In the genomic region with DNA sequence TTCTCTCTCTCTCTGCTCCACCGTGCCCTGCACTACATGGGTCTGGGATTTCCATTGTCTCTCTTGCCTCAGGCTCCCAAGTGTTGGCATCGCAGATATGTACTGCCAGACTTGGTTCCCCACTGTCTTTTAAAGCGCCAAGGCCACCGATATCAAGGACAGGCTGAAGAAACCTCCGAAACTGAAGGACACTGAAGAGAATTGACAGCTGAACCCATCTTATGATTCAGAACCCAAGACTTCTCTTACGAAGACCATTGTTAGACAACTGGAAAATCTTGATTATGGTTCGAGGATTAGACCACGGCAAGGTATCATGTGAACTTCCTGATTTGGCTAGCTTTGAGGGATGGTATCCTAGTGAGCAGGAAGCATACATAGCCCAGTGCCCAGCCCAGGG, we compare ENCODE assay signal across 20 mouse cellular contexts.
"Had no signal": no experiment of that assay in that cellular context is flagged by ENCODE, and none has a peak within 500 bp of the region (broad histone marks: within the 10 kb centered on the region; RNA-seq: fewer than 3 reads in every experiment).

No protein-coding gene starts in this region.

- H3K27ac ChIP-seq: lung, embryonic 15.5 days; macrophage; midbrain, embryonic 13.5 days; midbrain, embryonic 15.5 days; neural tube, embryonic 15.5 days had no signal

- H3K36me3 ChIP-seq: lung, embryonic 15.5 days; midbrain, embryonic 13.5 days; midbrain, embryonic 15.5 days; neural tube, embryonic 13.5 days; neural tube, embryonic 15.5 days had no signal

- H3K9me3 ChIP-seq: lung, embryonic 15.5 days; megakaryocyte, embryonic 14.5 days; midbrain, embryonic 13.5 days; midbrain, embryonic 15.5 days; neural tube, embryonic 13.5 days; neural tube, embryonic 15.5 days had no signal

- H3K4me2 ChIP-seq: lung, embryonic 15.5 days; midbrain, embryonic 13.5 days; midbrain, embryonic 15.5 days; neural tube, embryonic 13.5 days; neural tube, embryonic 15.5 days had no signal

- H3K27me3 ChIP-seq: lung, embryonic 15.5 days; midbrain, embryonic 13.5 days; midbrain, embryonic 15.5 days; neural tube, embryonic 13.5 days; neural tube, embryonic 15.5 days had no signal

- DNase-seq: liver, postnatal 0 days; lung, adult 2 months; lung, postnatal 14 days; lung, postnatal 36 days; retina, postnatal 1 day; right cerebral cortex, adult 18-20 months; right cerebral cortex, postnatal 25 days; right cerebral cortex, postnatal 4 days; spleen, adult 18-20 months; thymus, adult 18-20 months; thymus, postnatal 14 days; thymus, postnatal 36 days had no signal

- ATAC-seq: liver, postnatal 0 days; lung, postnatal 0 days; midbrain, embryonic 13.5 days; midbrain, embryonic 15.5 days had no signal

- H3K9ac ChIP-seq: liver, postnatal 0 days; lung, embryonic 15.5 days; midbrain, embryonic 13.5 days; midbrain, embryonic 15.5 days; neural tube, embryonic 13.5 days; neural tube, embryonic 15.5 days had no signal

- H3K4me3 ChIP-seq: lung, embryonic 15.5 days; midbrain, embryonic 13.5 days; midbrain, embryonic 15.5 days; neural tube, embryonic 13.5 days; neural tube, embryonic 15.5 days had no signal
